Mouse (Mus musculus) left cerebral cortex, adult 18-20 months (tissue): Measurements from ENCODE around the gene Ano2. TPM values are rescaled to one million over a fixed set of nuclear protein-coding genes. Genes with fewer than 3 reads are reported as not detected.

ENCODE experiments used
- DNase-seq, 2 experiments: peaks; one replicate each; pipeline ENCODE4 v3.0.0; 2021 to 2022; ENCODE audit warnings: low spot score in 2 of 2, mixed read lengths in 1 of 2
- total RNA-seq, 2 experiments: library from RNA; stranded (reverse); gene quantifications; 2 replicates each; pipeline ENCODE4 v1.2.3; 2021

The Ano2 gene
- total RNA-seq, 2 experiments from 2014 or later: 5.3 to 7.1 TPM

- DNase-seq: no peak
Observed at GRCm38 (mm10) chr6:126034728-126035127, 344.5 kb downstream of the Ano2 start.

- no peak for DNase-seq
Observed at GRCm38 (mm10) chr6:126035621-126036020, 345.4 kb downstream of the Ano2 start.

- no peak for DNase-seq
Observed at GRCm38 (mm10) chr6:126045931-126046330, 355.7 kb downstream of the Ano2 start.

- no peak for DNase-seq
Observed at GRCm38 (mm10) chr6:126048206-126048605, 358.0 kb downstream of the Ano2 start.

- DNase-seq: no peak
Observed at GRCm38 (mm10) chr6:126053136-126053535, 362.9 kb downstream of the Ano2 start.

GRCm38 (mm10) chr6:126057706-126058105 lies 367.5 kb downstream of the Ano2 start:
- DNase-seq: no peak

GRCm38 (mm10) chr6:126080531-126080930 lies 390.3 kb downstream of the Ano2 start:
- DNase-seq: no peak

GRCm38 (mm10) chr6:126086321-126086950 lies 396.2 kb downstream of the Ano2 start:
- no peak for DNase-seq

- DNase-seq: no peak
Observed at GRCm38 (mm10) chr6:126088489-126089265, 398.5 kb downstream of the Ano2 start.

Other genes starting within 250 kb of the Ano2 start
- gene Cd9, start 195.6 kb upstream of the Ano2 start, total RNA-seq: 10 to 100 TPM; 37.7 to 41.6 TPM
- gene Vwf, start 143.6 kb upstream of the Ano2 start, total RNA-seq: 10 to 100 TPM; 14.8 to 24.1 TPM